Mouse (Mus musculus) hindbrain, embryonic 11.5 days (tissue): ENCODE measurements at regions not wholly inside any gene's neighbourhood (a gene's known extent, or its start where the extent isn't known, plus 50 kb on each side); places are given as distances from the start of the nearest gene placed in this dataset.

Experiments
- ATAC-seq: fragments of 200-750 bp; cut with Nextera tagmentation; 2 replicates; pipeline ENCODE4 v1.8.0; 2017; ENCODE audit warnings: mild to moderate bottlenecking, moderate TSS enrichment, moderate library complexity; ENCODE audit not compliant: low FRiP score
- DNase-seq: peaks from one replicate; pipeline ENCODE4 v3.0.0-alpha.2; 2015; ENCODE audit warnings: low spot score
- H3K27ac ChIP-seq: fragments of 300-500 bp; sonication (generic); 2 replicates; pipeline ENCODE4 v1.5.1; 2014; ENCODE audit warnings: mild to moderate bottlenecking, low read depth, low read length
- H3K27me3 ChIP-seq: fragments of 300-500 bp; sonication (generic); 2 replicates; pipeline ENCODE4 v1.6.1; 2014; ENCODE audit warnings: mild to moderate bottlenecking, low read length, moderate library complexity, mixed read lengths; ENCODE audit not compliant: control insufficient read depth, insufficient read depth
- H3K36me3 ChIP-seq: fragments of 300-500 bp; sonication (generic); 2 replicates; pipeline ENCODE4 v1.6.1; 2014; ENCODE audit warnings: mild to moderate bottlenecking, low read length, moderate library complexity, mixed read lengths; ENCODE audit not compliant: control insufficient read depth, insufficient read depth
- H3K4me1 ChIP-seq: fragments of 300-500 bp; sonication (generic); replicated peaks from 2 replicates; pipeline ENCODE4 v1.6.1; 2014; ENCODE audit warnings: low read length, mixed read lengths; ENCODE audit not compliant: control insufficient read depth, insufficient read depth
- H3K4me2 ChIP-seq: fragments of 300-500 bp; sonication (generic); replicated peaks from 2 replicates; pipeline ENCODE4 v1.6.1; 2014; ENCODE audit warnings: mild to moderate bottlenecking, low read depth, low read length
- H3K4me3 ChIP-seq: fragments of 300-500 bp; sonication (generic); 2 replicates; pipeline ENCODE4 v1.5.1; 2014; ENCODE audit warnings: low read depth, low read length
- H3K9ac ChIP-seq: fragments of 300-500 bp; sonication (generic); 2 replicates; pipeline ENCODE4 v1.6.1; 2014; ENCODE audit warnings: low read depth, low read length
- H3K9me3 ChIP-seq: fragments of 300-500 bp; sonication (generic); 2 replicates; pipeline ENCODE4 v1.6.1; 2016; ENCODE audit warnings: low read length; ENCODE audit not compliant: control insufficient read depth
- WGBS: fragments of 180-500 bp; shearing (Covaris S2); extraction: QIAGEN DNeasy Blood & Tissue Kit; methylation state at CpG from one replicate; pipeline ENCODE4 v1.1.7; 2014; 5-methylcytosine and 5-hydroxymethylcytosine counted together

GRCm38 (mm10) chr2:110426881-110427280 is 63.9 kb upstream of the Fibin start:
- Histone ChIP-seq H3K27me3 (no peaks in the 10 kb centered on the region), H3K4me3 (no peak overlapping the region), H3K9me3 (no peaks in the 10 kb centered on the region), H3K4me2 (no peak overlapping the region), H3K9ac (no peak overlapping the region), H3K36me3 (no peaks in the 10 kb centered on the region), H3K4me1 (no peaks in the 10 kb centered on the region), H3K27ac (no peak overlapping the region)
- DNase-seq (peak; percentile 1), ATAC-seq (no peak)
- WGBS = 66% methylated on average over 4 of the region's 4 CpGs

DNA sequence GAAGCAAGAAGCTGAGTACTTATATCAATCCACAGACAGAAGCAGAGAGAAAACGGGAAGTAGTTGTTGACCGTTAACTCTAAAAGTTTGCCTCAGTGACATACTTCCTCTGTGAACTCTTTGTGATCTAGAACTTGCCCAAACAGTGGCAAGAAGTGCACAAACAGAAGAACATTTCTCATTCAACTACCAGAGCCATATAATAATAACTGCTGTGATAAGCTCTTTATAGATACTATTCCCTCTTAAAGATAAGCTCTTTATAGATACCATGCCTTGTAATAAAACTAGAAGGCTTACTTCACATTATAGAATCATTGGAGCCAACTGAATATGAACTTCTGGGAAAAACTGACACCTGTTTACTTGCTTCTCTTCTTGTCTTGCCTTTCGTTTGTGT is 89.7 kb upstream of the Fibin start:
- no peak for ATAC-seq

DNA sequence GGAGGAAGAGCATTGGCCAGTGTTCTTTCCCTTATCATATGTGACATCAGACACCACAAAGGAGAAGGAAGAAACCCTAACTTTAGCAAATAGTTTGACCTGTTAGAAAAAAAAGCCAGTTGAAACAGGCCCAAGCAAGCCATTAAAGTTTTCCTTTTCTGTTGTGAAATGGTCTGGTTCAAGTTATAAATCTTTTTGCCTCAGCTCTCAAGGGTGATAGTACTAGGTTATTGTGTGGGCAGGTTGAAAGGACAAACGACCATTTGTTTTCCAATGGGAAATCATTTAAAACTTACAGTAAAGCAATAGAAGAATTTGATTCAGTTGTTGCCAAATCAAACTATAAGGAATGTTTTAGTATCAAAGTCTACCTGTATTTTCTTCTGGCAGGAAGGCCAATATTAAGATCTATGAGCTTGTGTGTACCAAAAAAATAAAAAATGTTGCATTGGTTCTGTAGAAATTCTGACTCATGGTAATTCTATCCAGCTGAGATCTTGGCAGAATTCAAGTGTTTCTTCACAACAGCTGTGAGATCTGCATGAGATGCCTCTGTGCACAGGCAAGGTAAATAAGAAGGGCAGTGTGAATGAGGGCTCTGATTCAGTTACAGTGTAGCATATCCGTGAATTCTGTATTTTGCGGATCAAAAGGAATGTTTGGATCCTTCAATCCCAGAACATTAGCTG is 109.5 kb upstream of the Fibin start:
- no peaks in the 10 kb centered on the region for H3K36me3 ChIP-seq
- H3K4me1 ChIP-seq = no peaks in the 10 kb centered on the region
- no peak for ATAC-seq
- no peak for DNase-seq
- no peak overlapping the region for H3K9ac ChIP-seq
- WGBS = 87% methylated on average over 3 of the region's 3 CpGs
- no peaks in the 10 kb centered on the region for H3K27me3 ChIP-seq
- H3K4me3 ChIP-seq = no peak overlapping the region
- H3K4me2 ChIP-seq = no peak overlapping the region
- no peaks in the 10 kb centered on the region for H3K9me3 ChIP-seq
- no peak overlapping the region for H3K27ac ChIP-seq

More for the DNA sequence above, 89.7 kb upstream of the Fibin start:
- no peak for DNase-seq
- Histone ChIP-seq H3K36me3 (no peaks in the 10 kb centered on the region), H3K4me2 (no peak overlapping the region), H3K9me3 (no peaks in the 10 kb centered on the region), H3K27ac (no peak overlapping the region), H3K4me3 (no peak overlapping the region), H3K9ac (no peak overlapping the region), H3K27me3 (no peaks in the 10 kb centered on the region), H3K4me1 (no peaks in the 10 kb centered on the region)
- WGBS = 85% methylated on average over 3 of the region's 3 CpGs

DNA sequence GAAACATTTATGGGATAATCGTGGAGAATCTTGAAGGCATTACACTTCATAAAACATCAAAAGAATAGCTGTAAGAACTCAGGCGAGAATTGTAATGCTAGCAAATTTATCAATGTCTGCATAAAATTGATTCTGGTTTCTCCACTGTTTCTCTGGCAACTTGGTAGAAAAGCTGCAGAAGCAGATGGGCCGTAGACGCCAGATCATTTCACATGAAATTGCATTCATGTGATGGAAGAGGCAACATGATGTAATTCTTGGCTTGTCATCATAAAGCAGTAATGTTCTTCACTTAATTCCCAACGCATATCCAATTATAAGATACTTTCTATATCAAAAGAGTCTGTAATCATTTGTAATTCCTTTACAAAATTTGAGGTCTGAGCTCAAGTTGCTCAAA is 113.6 kb upstream of the Fibin start:
- WGBS = 74% methylated on average over 5 of the region's 5 CpGs
- H3K4me1 ChIP-seq = no peaks in the 10 kb centered on the region
- no peak overlapping the region for H3K4me3 ChIP-seq
- no peaks in the 10 kb centered on the region for H3K36me3 ChIP-seq
- no peaks in the 10 kb centered on the region for H3K9me3 ChIP-seq
- no peak overlapping the region for H3K27ac ChIP-seq
- no peak overlapping the region for H3K9ac ChIP-seq
- ATAC-seq = no peak
- no peak for DNase-seq
- H3K4me2 ChIP-seq = no peak overlapping the region
- H3K27me3 ChIP-seq = no peaks in the 10 kb centered on the region

DNA sequence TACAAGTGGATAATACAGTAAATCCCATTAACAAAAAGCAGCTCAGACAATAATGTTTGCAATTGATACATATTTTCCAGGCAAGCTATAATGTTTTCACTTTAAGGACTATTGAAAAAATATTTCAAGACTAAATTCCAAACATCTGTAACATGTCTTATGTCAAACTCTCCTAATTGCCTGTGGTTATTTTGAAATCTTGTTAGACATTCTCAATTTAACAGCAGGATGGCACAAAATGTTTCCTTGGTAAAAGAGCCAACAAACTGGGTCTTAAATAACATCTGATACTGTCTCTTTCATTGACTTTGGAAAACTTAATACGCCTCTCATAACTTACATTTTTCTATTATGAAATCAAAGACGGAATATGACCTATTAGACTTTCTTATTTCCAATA is 115.8 kb upstream of the Slc5a12 start:
- 83% methylated on average over 2 of the region's 2 CpGs for WGBS

GRCm38 (mm10) chr2:110486201-110486600 is 110.9 kb upstream of the Slc5a12 start:
- no peaks in the 10 kb centered on the region for H3K36me3 ChIP-seq
- no peak overlapping the region for H3K4me3 ChIP-seq
- no peak overlapping the region for H3K9ac ChIP-seq
- H3K4me1 ChIP-seq = no peaks in the 10 kb centered on the region
- H3K27ac ChIP-seq = no peak overlapping the region
- ATAC-seq (no peak), DNase-seq (no peak)
- no peak overlapping the region for H3K4me2 ChIP-seq
- H3K9me3 ChIP-seq = no peaks in the 10 kb centered on the region
- WGBS = 83% methylated on average over 5 of the region's 5 CpGs
- H3K27me3 ChIP-seq = no peaks in the 10 kb centered on the region

More for the DNA sequence above, 115.8 kb upstream of the Slc5a12 start:
- Histone ChIP-seq H3K27ac (no peak overlapping the region), H3K9ac (no peak overlapping the region), H3K4me2 (no peak overlapping the region), H3K36me3 (no peaks in the 10 kb centered on the region), H3K27me3 (no peaks in the 10 kb centered on the region), H3K4me1 (no peaks in the 10 kb centered on the region), H3K9me3 (no peaks in the 10 kb centered on the region), H3K4me3 (no peak overlapping the region)
- ATAC-seq (no peak), DNase-seq (no peak)

DNA sequence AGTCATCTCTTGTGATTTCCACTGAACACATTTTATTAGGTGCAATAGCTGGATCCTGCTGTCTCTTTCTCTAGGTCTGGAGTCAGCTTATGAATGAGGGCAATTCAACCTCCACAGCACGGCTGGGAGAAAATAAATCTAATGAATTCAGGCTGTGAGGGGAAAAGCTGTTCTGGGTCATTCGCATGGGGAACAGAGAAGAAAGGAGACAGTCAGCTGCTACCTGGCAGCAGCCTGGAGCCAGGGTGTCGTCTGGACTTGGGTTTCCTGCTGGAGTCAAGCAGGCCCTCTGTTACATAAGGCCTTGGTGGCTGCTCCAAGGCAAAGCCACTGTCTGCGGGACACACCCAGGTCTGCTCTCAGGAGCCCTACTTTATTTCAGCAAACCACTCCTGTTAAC is 110.4 kb upstream of the Slc5a12 start:
- Histone ChIP-seq H3K27me3 (no peaks in the 10 kb centered on the region), H3K36me3 (no peaks in the 10 kb centered on the region), H3K9ac (no peak overlapping the region), H3K4me1 (no peaks in the 10 kb centered on the region), H3K4me2 (no peak overlapping the region), H3K9me3 (no peaks in the 10 kb centered on the region), H3K4me3 (no peak overlapping the region), H3K27ac (no peak overlapping the region)
- 43% methylated on average over 4 of the region's 4 CpGs for WGBS
- peak; percentile 3 for DNase-seq
- no peak for ATAC-seq

DNA sequence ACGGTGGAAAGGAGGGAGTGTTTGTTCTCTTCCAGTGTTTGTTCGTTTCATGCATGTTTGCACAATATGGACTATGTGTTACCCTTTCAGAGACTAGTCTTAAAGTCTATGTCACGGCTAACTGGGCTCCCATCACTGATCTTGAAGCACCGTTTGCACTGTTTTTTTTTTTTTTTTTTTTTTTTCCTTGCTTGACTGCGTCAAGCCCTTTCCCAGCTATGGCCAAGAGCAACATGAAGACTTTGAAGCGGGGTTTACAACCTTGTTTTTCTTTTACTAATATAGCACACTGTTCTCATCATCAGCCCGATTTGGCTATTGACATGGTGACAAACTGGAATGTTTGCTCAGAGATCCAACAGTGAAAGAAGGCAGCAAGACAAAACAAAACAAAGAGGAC is 109.1 kb upstream of the Slc5a12 start:
- Histone ChIP-seq H3K27ac (no peak overlapping the region), H3K4me1 (no peaks in the 10 kb centered on the region), H3K4me2 (no peak overlapping the region), H3K36me3 (no peaks in the 10 kb centered on the region), H3K27me3 (no peaks in the 10 kb centered on the region), H3K9me3 (no peaks in the 10 kb centered on the region), H3K4me3 (no peak overlapping the region), H3K9ac (no peak overlapping the region)
- no peak for DNase-seq
- whole genome bisulfite sequencing = 61% methylated on average over 7 of the region's 7 CpGs
- ATAC-seq = no peak

DNA sequence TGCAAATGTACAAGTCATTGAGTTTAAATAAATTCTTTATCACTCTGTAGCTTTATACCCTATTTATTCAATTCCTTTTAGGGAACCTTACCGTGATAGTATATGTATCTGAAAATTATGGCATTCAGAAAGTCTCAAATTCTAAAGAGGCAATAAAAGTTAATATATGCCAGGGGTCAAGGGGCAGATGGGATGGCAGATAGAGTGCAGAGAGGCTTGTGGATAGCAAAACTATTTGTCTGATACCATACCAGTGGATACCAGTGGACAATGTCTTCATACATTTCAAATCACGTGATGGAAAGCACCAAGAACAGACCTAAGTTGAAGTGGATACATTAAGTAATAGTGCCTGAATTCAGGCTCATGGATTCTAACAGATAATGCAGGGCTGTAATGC is 95.3 kb upstream of the Slc5a12 start:
- Histone ChIP-seq H3K9ac (no peak overlapping the region), H3K4me3 (no peak overlapping the region), H3K36me3 (no peaks in the 10 kb centered on the region), H3K4me1 (no peaks in the 10 kb centered on the region), H3K27me3 (no peaks in the 10 kb centered on the region), H3K27ac (no peak overlapping the region), H3K9me3 (no peaks in the 10 kb centered on the region), H3K4me2 (no peak overlapping the region)
- DNase-seq = no peak
- WGBS = 76% methylated on average over 2 of the region's 2 CpGs
- ATAC-seq = no peak
